In genomic region chr15:102107689-102108573, GRCm38 (mm10) we compare ENCODE assay signal across 8 mouse cellular contexts. TPM values are rescaled to one million over a fixed set of nuclear protein-coding genes. Genes with fewer than 3 reads are reported as not detected.
DNase-seq lines count a peak whose midpoint lies in the region; ATAC-seq and TF ChIP-seq lines count a peak whose summit lies in the region.

No protein-coding gene starts in this region.

- TF ChIP-seq EP300 in lung, postnatal 0 days (IDR thresholded peaks at IDR 0.05), result no peak

- H3K9me3 ChIP-seq in intestine, postnatal 0 days (ENCODE audit: control insufficient read depth), result no peaks in the 10 kb centered on the region
- no peaks in the 10 kb centered on the region for H3K9me3 ChIP-seq in lung, postnatal 0 days (ENCODE audit: low read length)

- TF ChIP-seq CTCF in kidney, adult 2 months (conservative IDR thresholded peaks at IDR 0.05; ENCODE audit: insufficient read depth, insufficient read length, low read depth, low read length), result peak; percentile 70
- peak; percentile 82 for TF ChIP-seq CTCF in intestine, postnatal 0 days (IDR thresholded peaks at IDR 0.05; ENCODE audit: low read depth)
- peak; percentile 84 for TF ChIP-seq CTCF in lung, postnatal 0 days (IDR thresholded peaks at IDR 0.05)

- H3K27me3 ChIP-seq in kidney, adult 2 months (replicated peaks; ENCODE audit: control insufficient read depth, insufficient read depth, low read length), result no peaks in the 10 kb centered on the region
- H3K27me3 ChIP-seq in intestine, postnatal 0 days (replicated peaks; ENCODE audit: control insufficient read depth, insufficient read depth, low read length), result no peaks in the 10 kb centered on the region
- no peaks in the 10 kb centered on the region for H3K27me3 ChIP-seq in lung, postnatal 0 days (replicated peaks; ENCODE audit: insufficient read depth, low read length)

- H3K27ac ChIP-seq in kidney, adult 2 months (ENCODE audit: insufficient read depth, low read depth, low read length), result peak overlapping the region; percentile 15; the same call in 1 of the 2 replicates
- no peak overlapping the region for H3K27ac ChIP-seq in intestine, postnatal 0 days (ENCODE audit: low read depth, low read length)
- H3K27ac ChIP-seq in lung, postnatal 0 days (ENCODE audit: low read length), result 0 out of 2 replicates have a peak overlapping the region, but pooled peaks have one; percentile 38

- H3K9ac ChIP-seq in intestine, postnatal 0 days (ENCODE audit: low read depth, low read length), result no peak overlapping the region
- no peak overlapping the region for H3K9ac ChIP-seq in lung, postnatal 0 days (replicated peaks; ENCODE audit: low read depth)

- ATAC-seq in intestine, postnatal 0 days, result no peak
- no peak for ATAC-seq in lung, postnatal 0 days

- no peak overlapping the region for H3K4me3 ChIP-seq in kidney, adult 2 months (ENCODE audit: insufficient read depth, low read depth, low read length)
- H3K4me3 ChIP-seq in intestine, postnatal 0 days (ENCODE audit: low read depth, low read length), result no peak overlapping the region
- H3K4me3 ChIP-seq in lung, postnatal 0 days (ENCODE audit: low read depth, low read length), result no peak overlapping the region

- peak overlapping the region; percentile 77; the same call in 1 of the 2 replicates for H3K4me2 ChIP-seq in intestine, postnatal 0 days (replicated peaks; ENCODE audit: low read depth)
- no peak overlapping the region for H3K4me2 ChIP-seq in lung, postnatal 0 days (replicated peaks; ENCODE audit: low read depth, low read length)

- H3K4me1 ChIP-seq in kidney, adult 2 months (ENCODE audit: control insufficient read depth, insufficient read depth, low read length), result peaks cover 37% of the 10 kb centered on the region; the same call in 1 of the 2 replicates
- H3K4me1 ChIP-seq in intestine, postnatal 0 days (replicated peaks; ENCODE audit: control insufficient read depth, insufficient read depth, low read length), result 0 out of 2 replicates have a peak, but pooled peaks cover 8% of the 10 kb centered on the region
- peaks cover 33% of the 10 kb centered on the region; the same call in 1 of the 2 replicates for H3K4me1 ChIP-seq in lung, postnatal 0 days (ENCODE audit: insufficient read depth, low read depth, low read length)

- WGBS in kidney, adult 2 months, result 38% methylated on average over 13 of the region's 13 CpGs
- 46% methylated on average over 13 of the region's 13 CpGs for WGBS in intestine, postnatal 0 days
- WGBS in lung, postnatal 0 days, result 48% methylated on average over 13 of the region's 13 CpGs

- TF ChIP-seq POLR2A in kidney, adult 2 months (IDR thresholded peaks at IDR 0.05; ENCODE audit: low read depth, low read length), result no peak

- DNase-seq in kidney, adult 2 months, result peak; percentile 73
- DNase-seq in kidney, adult 11 months, result no peak
- DNase-seq in MN1 (ENCODE audit: low spot score), result peak; percentile 85
- DNase-seq in cerebellum, postnatal 10 days, result peak; percentile 92 to 93
- peak; percentile 76 for DNase-seq in gastrocnemius, postnatal 10 days
- peak; percentile 82 for DNase-seq in lung, postnatal 0 days (ENCODE audit: low spot score)
- peak; percentile 51 for DNase-seq in retina, postnatal 7 days (ENCODE audit: low read depth, low spot score)

- H3K36me3 ChIP-seq in kidney, adult 2 months (ENCODE audit: control insufficient read depth, insufficient read depth, low read length), result peaks cover 12% of the 10 kb centered on the region
- peaks cover 48% of the 10 kb centered on the region for H3K36me3 ChIP-seq in intestine, postnatal 0 days (ENCODE audit: control insufficient read depth, insufficient read depth)
- peaks cover 63% of the 10 kb centered on the region for H3K36me3 ChIP-seq in lung, postnatal 0 days (ENCODE audit: insufficient read depth, low read length)

RNA-seq across cellular contexts. Expression of gene Tns2, which starts 7.7 kb away (rescaled TPM):
- polyA plus RNA-seq in kidney, adult 2 months (2012; rRNA removed), result 124 and 143 TPM in 2 replicates
- 10 to 100 TPM; 38.8 to 41.9 TPM for total RNA-seq in gastrocnemius, postnatal 10 days (2021)
- polyA plus RNA-seq in intestine, postnatal 0 days (2015; fragmentation: Nextera tagmentation; extraction: Ambion mirVana), result 11.7 and 15.0 TPM in 2 replicates
- polyA plus RNA-seq in lung, postnatal 0 days (2015; fragmentation: Nextera tagmentation; extraction: Ambion mirVana), result 48.7 and 51.6 TPM in 2 replicates

RNA-seq across cellular contexts. Expression of gene Spryd3, which starts 28.1 kb away (rescaled TPM):
- polyA plus RNA-seq in kidney, adult 2 months (2012; rRNA removed), result 29.7 and 30.1 TPM in 2 replicates
- total RNA-seq in gastrocnemius, postnatal 10 days (2021), result 10 to 100 TPM; 14.2 to 14.8 TPM
- 26.3 and 26.7 TPM in 2 replicates for polyA plus RNA-seq in intestine, postnatal 0 days (2015; fragmentation: Nextera tagmentation; extraction: Ambion mirVana)
- polyA plus RNA-seq in lung, postnatal 0 days (2015; fragmentation: Nextera tagmentation; extraction: Ambion mirVana), result 20.4 and 22.2 TPM in 2 replicates

RNA-seq across cellular contexts. Expression of gene Eif4b, which starts 34.4 kb away (rescaled TPM):
- polyA plus RNA-seq in kidney, adult 2 months (2012; rRNA removed), result 92.1 and 124 TPM in 2 replicates
- total RNA-seq in gastrocnemius, postnatal 10 days (2021), result 100 to 1,000 TPM; 151 to 152 TPM
- 47.8 and 53.0 TPM in 2 replicates for polyA plus RNA-seq in intestine, postnatal 0 days (2015; fragmentation: Nextera tagmentation; extraction: Ambion mirVana)
- 54.0 and 61.8 TPM in 2 replicates for polyA plus RNA-seq in lung, postnatal 0 days (2015; fragmentation: Nextera tagmentation; extraction: Ambion mirVana)

RNA-seq across cellular contexts. Expression of gene Igfbp6, which starts 36.2 kb away (rescaled TPM):
- polyA plus RNA-seq in kidney, adult 2 months (2012; rRNA removed), result 18.5 and 26.8 TPM in 2 replicates
- total RNA-seq in gastrocnemius, postnatal 10 days (2021), result 10 to 100 TPM; 66.0 to 77.5 TPM
- polyA plus RNA-seq in intestine, postnatal 0 days (2015; fragmentation: Nextera tagmentation; extraction: Ambion mirVana), result 27.8 and 29.1 TPM in 2 replicates
- polyA plus RNA-seq in lung, postnatal 0 days (2015; fragmentation: Nextera tagmentation; extraction: Ambion mirVana), result 109 and 123 TPM in 2 replicates

RNA-seq across cellular contexts. Expression of gene Soat2, which starts 42.4 kb away (rescaled TPM):
- polyA plus RNA-seq in kidney, adult 2 months (2012; rRNA removed), result 1.1 and 1.2 TPM in 2 replicates
- total RNA-seq in gastrocnemius, postnatal 10 days (2021), result under 1 TPM; 0.14 to 0.27 TPM
- 52.7 and 56.7 TPM in 2 replicates for polyA plus RNA-seq in intestine, postnatal 0 days (2015; fragmentation: Nextera tagmentation; extraction: Ambion mirVana)
- 0.08 and 0.16 TPM in 2 replicates for polyA plus RNA-seq in lung, postnatal 0 days (2015; fragmentation: Nextera tagmentation; extraction: Ambion mirVana)
